Mouse (Mus musculus) NIH3T3 (cell line): ENCODE results near the gene Phospho2.
A peak's percentile ranks its signal among the peaks of the same experiment; 100 is the strongest.
"Not testable (repeated sequence)": the region's sequence is repeated elsewhere in the genome, so short reads cannot be mapped to it uniquely, and the experiment has no call there.

Source experiments
- DNase-seq: peaks from one replicate; pipeline ENCODE4 v3.0.0-alpha.2; 2012; ENCODE audit warnings: low read depth

Gene Phospho2

GRCm38 (mm10) chr2:69789429-69790069 lies at the start of gene Phospho2, which contains the start of gene Ccdc173:
Phospho2 (plus strand) TSS chr2:69789623.
Ccdc173 (minus strand) TSS chr2:69789575.
- DNase-seq: peak; percentile 99

GRCm38 (mm10) chr2:69745091-69745490 lies 44.3 kb upstream of the Phospho2 start:
- DNase-seq: no peak

- no peak for DNase-seq
These were observed 28.4 kb upstream of the Phospho2 start for GRCm38 (mm10) chr2:69760980-69761379.

- no peak for DNase-seq
These were observed 26.1 kb upstream of the Phospho2 start for GRCm38 (mm10) chr2:69763340-69763739.

DNA sequence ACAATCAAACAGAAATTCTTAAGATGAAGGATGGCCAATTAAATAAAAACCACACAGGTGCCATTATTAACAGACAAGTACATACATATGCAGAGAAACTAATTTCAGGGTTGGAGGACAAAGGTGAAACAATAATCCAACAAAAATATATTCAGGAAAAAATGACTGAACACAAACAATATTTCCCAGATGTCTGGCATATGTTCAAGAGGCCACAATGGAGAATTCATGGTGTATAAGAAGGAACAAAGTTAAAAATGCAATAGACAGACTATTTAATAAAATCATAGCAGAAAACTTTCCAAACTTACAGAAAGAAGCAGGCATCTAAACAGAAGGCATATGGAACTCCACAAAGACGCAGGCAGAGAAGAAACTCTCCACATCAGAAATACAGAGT lies 24.7 kb upstream of the Phospho2 start:
- DNase-seq: peak; percentile 48

DNA sequence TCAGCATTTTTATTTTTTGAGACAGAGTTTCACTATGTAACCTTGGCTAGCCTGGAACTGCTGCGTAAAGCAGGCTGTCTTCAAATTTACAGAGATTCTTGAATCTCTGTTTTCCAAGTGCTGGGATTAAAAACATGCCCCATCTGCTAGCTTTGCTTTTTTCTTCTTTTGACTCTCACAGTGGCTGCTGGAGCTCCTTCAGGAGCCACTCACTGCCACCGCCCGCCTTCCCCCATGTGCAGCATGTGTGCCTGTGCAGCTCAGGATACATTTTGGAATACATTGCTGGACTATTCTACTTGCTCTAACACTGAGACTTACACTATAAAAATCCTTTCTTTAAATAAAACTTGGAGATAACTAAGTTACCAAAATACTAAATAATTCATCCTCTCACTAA lies 16.1 kb upstream of the Phospho2 start:
- no peak for DNase-seq

GRCm38 (mm10) chr2:69777985-69778835 lies 11.2 kb upstream of the Phospho2 start:
- DNase-seq: no peak

DNA sequence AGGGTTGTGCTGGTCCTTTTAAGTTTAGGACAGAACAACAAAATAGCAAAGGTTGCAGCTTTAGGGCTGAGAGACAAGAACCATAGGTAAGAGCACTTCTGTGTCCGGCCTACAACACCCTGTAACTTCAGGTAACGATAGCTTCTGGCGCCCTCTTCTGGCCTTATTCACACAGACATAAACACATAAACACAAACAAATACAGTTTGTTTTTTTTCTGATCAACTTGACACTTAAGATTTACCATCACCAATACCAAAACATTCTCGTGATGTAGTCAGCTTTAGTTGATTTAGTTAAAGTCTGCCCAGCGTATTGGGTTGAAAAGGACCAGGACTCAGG lies 10.6 kb upstream of the Phospho2 start:
- DNase-seq: peak; percentile 67

GRCm38 (mm10) chr2:69788974-69789373 lies 449 bp upstream of the Phospho2 start:
- DNase-seq: no peak

GRCm38 (mm10) chr2:69790285-69790684 lies 862 bp downstream of the Phospho2 start:
- peak; percentile 93 for DNase-seq

DNA sequence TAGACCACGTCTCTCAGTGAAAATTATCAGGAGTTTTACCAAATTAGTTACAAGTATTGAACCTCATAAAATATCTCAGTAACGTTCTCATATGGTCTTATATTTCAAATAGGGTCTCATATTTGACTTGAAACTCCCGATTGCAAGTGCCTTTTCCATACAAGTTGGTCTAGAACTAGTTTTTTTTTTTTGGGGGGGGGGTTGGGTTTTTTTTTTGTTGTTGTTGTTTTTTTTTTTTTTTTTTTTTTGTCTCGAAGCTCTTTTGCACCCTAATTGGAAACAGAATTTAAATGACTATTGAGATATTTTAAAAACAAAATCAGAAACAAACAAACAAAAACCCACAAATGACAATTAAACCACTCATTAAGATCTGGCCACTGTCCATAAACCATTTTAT lies 1.3 kb downstream of the Phospho2 start:
- no peak for DNase-seq

DNA sequence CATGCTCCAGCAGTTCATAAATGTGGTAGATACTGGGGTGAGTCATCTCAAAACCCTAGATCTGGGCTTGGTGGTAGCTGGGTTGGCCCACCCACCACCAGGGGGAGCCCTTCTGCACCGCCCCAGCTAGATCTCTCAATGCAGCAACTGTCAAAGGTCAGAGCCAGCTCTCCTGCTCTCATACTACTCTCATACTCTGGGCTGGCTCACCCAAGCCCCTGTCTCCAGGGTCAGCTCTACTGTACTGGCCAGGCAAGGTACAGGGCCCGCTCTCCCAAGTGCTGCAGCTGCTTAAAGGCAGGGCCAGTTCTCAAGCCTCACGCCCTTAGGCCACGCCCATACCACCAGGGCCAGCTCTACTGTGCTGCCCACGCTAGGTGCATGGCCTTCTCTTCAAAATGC lies 13.5 kb downstream of the Phospho2 start:
- DNase-seq: peak; percentile 72

- DNase-seq: no peak
These were observed 14.3 kb downstream of the Phospho2 start for GRCm38 (mm10) chr2:69803756-69804155.

- DNase-seq: not testable (repeated sequence)
These were observed 15.2 kb downstream of the Phospho2 start for GRCm38 (mm10) chr2:69804663-69805062.

DNA sequence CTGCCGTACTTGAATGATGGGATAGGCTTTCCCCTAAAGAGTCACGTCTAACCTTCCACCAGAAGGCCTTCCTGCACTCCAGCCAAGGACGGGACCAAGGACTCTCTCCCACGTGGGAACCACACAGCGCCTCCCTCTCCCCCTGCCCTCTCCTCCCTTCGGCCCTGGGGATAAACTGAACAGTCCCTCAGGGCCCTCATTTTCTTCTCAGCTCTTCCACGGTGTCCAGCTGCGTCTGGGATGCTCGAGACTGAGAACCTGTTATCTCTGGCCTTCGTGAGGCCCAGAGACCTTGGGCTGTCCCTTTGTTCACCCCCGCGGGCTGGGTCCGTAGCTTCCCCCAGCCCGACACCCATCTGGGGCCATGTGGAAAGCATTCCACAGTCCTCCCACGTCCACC lies 20.7 kb downstream of the Phospho2 start:
- no peak for DNase-seq

GRCm38 (mm10) chr2:69811349-69811748 lies 21.9 kb downstream of the Phospho2 start:
- not testable (repeated sequence) for DNase-seq

DNA sequence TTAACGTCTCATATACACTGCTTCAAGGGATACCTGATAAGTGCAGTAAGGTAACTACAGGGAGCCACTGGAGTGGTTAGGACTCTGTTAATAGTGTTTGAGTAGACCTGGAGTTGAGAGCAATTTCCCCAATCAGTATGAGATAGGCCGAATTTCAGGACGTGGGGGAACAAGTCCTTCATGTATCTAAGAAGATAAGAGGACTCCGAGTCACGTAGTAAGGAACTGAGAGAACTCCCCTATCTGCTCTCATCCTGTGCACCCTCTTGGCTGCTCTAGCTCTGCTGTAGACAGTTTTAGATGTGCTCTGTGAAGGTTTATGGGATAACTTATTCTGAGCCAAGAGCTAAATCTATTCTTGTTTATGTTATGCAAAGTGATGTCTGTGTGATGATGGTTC lies 27.2 kb downstream of the Phospho2 start:
- DNase-seq: no peak

DNA sequence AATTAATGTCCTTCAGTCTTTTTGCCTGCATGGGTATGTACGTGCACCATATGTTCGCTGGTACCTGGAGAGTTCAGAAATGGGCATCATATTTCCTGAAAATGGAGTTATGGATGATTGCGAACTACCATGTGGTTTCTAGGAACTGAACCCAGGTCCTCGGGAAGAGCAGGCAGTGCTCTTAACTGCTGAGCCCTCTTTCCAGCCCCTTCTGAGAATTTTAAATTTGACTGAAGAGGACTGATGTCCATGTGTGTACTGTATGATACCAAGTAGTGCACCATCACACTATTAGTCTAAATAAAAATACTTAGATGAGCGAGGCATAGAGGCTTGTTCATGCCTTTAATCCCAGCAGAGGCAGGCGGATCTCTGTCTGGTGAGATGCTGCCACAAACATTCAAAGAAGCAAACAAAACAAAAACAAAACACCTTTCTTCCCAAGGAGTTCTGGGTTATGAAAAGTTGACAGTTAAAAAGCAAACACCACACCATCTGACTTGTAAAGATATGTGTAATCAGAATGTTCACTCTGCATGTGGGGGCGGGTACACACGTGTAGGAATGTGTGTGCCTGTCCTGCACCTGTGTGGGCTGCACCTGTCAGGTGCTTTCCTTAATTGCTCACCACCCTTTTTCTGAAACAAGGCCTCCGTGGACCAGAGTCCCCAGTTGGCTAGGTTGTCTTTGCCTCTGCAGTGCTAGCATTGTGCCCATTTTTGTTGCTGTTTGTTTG lies 29.1 kb downstream of the Phospho2 start:
- no peak for DNase-seq

- DNase-seq: no peak
These were observed 30.8 kb downstream of the Phospho2 start for GRCm38 (mm10) chr2:69820201-69820600.

DNA sequence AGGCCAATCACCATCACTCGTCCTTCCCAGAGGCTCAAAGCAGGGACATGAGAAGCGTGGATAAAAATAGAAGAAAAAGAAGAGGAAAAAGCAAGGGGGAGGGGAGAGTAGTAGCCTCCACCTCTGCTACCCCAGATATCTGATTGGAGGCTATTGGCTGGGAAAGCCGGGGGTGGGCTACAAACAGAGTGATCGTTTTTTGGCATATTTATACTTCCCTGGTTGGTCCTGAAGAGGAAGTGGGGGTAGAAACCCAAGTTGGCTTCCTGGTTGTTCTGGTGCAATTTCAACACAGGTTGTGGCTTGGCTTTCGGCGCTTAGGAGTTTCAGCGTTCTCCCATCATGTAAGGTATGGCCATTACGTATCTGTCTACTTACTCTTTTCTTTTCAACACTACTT lies 32.3 kb downstream of the Phospho2 start, which contains the start of gene Klhl23:
TSS of gene Klhl23 (plus strand) at position 234 of the 400 bp plus-strand sequence.
- DNase-seq: no peak

GRCm38 (mm10) chr2:69822361-69823128 lies 33.1 kb downstream of the Phospho2 start:
- DNase-seq: peak; percentile 71

- DNase-seq: peak; percentile 77
These were observed 33.8 kb downstream of the Phospho2 start for GRCm38 (mm10) chr2:69823129-69823677.
